Mouse (Mus musculus): ENCODE measurements around the gene Cdkl2. TPM values are rescaled to one million over a fixed set of nuclear protein-coding genes. Genes with fewer than 3 reads are reported as not detected.
A peak's percentile ranks its signal among the peaks of the same experiment; 100 is the strongest.

Gene Cdkl2
- polyA plus RNA-seq, 1 experiment: 3.8 TPM

DNA sequence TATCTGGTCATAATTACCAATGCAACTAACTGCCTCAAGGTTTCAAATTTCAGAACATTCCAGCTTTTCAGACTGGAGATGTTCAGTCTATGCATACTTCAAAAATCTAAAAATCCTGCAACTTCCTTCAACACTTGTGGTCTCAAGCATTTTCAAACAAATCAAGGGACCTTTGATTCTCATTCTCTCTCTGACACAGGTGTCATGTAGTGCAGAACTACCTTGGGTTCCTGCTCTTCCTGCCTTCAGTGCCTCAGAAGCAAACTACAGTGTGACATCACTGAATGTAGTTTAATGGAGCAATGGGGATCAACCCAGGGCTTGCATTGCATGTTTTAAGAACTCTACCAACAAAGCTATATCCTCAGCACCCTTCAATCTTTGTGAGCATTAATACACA, 35.1 kb upstream of the Cdkl2 start:
- Histone ChIP-seq H3K4me3 (replicated peaks; ENCODE audit: extremely low read depth, low read depth, low read length) (no peak overlapping the region), H3K4me1 (ENCODE audit: control insufficient read depth, insufficient read depth, low read length) (peaks cover 10% of the 10 kb centered on the region)
- no peak for DNase-seq
- TF ChIP-seq CTCF (IDR thresholded peaks at IDR 0.05; ENCODE audit: insufficient read depth, low read length) (no peak), POLR2A (IDR thresholded peaks at IDR 0.05; ENCODE audit: borderline replicate concordance, extremely low read depth, low read depth, low read length) (no peak)

GRCm38 (mm10) chr5:92076273-92076672, 32.6 kb upstream of the Cdkl2 start:
- no peak overlapping the region for H3K4me3 ChIP-seq (replicated peaks; ENCODE audit: extremely low read depth, low read depth, low read length)
- peaks cover 3% of the 10 kb centered on the region for H3K4me1 ChIP-seq (ENCODE audit: control insufficient read depth, insufficient read depth, low read length)
- no peak for TF ChIP-seq CTCF (IDR thresholded peaks at IDR 0.05; ENCODE audit: insufficient read depth, low read length)
- no peak for TF ChIP-seq POLR2A (IDR thresholded peaks at IDR 0.05; ENCODE audit: borderline replicate concordance, extremely low read depth, low read depth, low read length)
- 89% methylated on average over 1 of the region's 1 CpGs for WGBS
- no peak for DNase-seq

- H3K4me3 ChIP-seq (replicated peaks; ENCODE audit: extremely low read depth, low read depth, low read length): no peak overlapping the region
- H3K4me1 ChIP-seq (ENCODE audit: control insufficient read depth, insufficient read depth, low read length): no peaks in the 10 kb centered on the region; the same call in none of the 2 replicates
- DNase-seq: no peak
- 88% methylated on average over 14 of the region's 14 CpGs for WGBS
- TF ChIP-seq CTCF (IDR thresholded peaks at IDR 0.05; ENCODE audit: insufficient read depth, low read length) (no peak), POLR2A (IDR thresholded peaks at IDR 0.05; ENCODE audit: borderline replicate concordance, extremely low read depth, low read depth, low read length) (no peak)
These were observed 30.4 kb upstream of the Cdkl2 start for GRCm38 (mm10) chr5:92074061-92074460.

DNA sequence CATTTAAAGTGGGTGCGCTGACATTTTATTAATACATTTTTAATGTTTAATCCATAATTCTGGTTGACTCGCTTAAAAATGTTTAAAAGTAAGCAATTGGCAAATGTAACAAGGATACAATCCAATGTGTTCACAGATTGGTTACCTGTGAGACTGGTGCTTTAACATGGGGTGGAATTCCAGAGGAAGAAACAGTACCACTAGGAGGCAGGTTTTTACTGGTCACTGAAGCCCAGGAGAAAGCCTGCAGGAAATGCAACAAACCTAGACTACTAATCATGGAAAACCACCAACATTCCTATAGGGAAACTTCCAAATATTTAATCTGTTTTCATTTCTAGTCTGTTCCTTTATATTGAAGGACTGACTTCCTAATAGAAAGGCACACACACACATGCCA, 19.5 kb upstream of the Cdkl2 start:
- no peak for DNase-seq

GRCm38 (mm10) chr5:92052866-92053265, 9.2 kb upstream of the Cdkl2 start:
- TF ChIP-seq CTCF (IDR thresholded peaks at IDR 0.05; ENCODE audit: insufficient read depth, low read length): no peak
- TF ChIP-seq POLR2A (IDR thresholded peaks at IDR 0.05; ENCODE audit: borderline replicate concordance, extremely low read depth, low read depth, low read length): no peak
- 76% methylated on average over 6 of the region's 6 CpGs for WGBS
- Histone ChIP-seq H3K4me3 (replicated peaks; ENCODE audit: extremely low read depth, low read depth, low read length) (no peak overlapping the region), H3K4me1 (ENCODE audit: control insufficient read depth, insufficient read depth, low read length) (no peaks in the 10 kb centered on the region)
- DNase-seq: no peak

More for the DNA sequence above, 19.5 kb upstream of the Cdkl2 start:
- no peak for TF ChIP-seq POLR2A (IDR thresholded peaks at IDR 0.05; ENCODE audit: borderline replicate concordance, extremely low read depth, low read depth, low read length)
- TF ChIP-seq CTCF (IDR thresholded peaks at IDR 0.05; ENCODE audit: insufficient read depth, low read length): no peak
- Histone ChIP-seq H3K4me3 (replicated peaks; ENCODE audit: extremely low read depth, low read depth, low read length) (no peak overlapping the region), H3K4me1 (ENCODE audit: control insufficient read depth, insufficient read depth, low read length) (no peaks in the 10 kb centered on the region)
- 97% methylated on average over 2 of the region's 2 CpGs for WGBS

DNA sequence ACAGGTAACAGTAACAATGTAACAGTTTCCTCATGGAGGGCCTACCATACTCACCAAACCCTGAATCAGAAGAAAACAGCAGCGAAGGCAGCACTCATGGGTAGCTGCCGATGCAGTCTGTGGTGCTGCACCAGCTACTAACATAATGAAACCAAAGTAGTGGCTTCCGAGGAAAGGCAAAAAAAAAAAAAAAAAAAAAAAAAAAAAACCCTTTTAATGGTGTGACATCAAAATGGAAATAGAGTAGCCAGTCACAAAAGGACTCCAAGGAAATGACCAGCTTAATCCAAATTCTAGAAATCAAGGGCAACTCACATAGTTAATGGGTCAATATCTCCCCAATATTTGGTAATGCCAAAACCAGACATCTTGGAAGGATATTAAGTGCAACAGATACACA, 6.7 kb upstream of the Cdkl2 start:
- TF ChIP-seq CTCF (IDR thresholded peaks at IDR 0.05; ENCODE audit: insufficient read depth, low read length) (no peak), POLR2A (IDR thresholded peaks at IDR 0.05; ENCODE audit: borderline replicate concordance, extremely low read depth, low read depth, low read length) (no peak)
- DNase-seq: no peak
- WGBS: 74% methylated on average over 3 of the region's 3 CpGs
- H3K4me3 ChIP-seq (replicated peaks; ENCODE audit: extremely low read depth, low read depth, low read length): no peak overlapping the region
- no peaks in the 10 kb centered on the region for H3K4me1 ChIP-seq (ENCODE audit: control insufficient read depth, insufficient read depth, low read length)

GRCm38 (mm10) chr5:92042377-92043348, 1.0 kb downstream of the Cdkl2 start:
- TF ChIP-seq POLR2A (IDR thresholded peaks at IDR 0.05; ENCODE audit: borderline replicate concordance, extremely low read depth, low read depth, low read length) (peak; percentile 27; the same call in 1 of the 2 replicates), CTCF (IDR thresholded peaks at IDR 0.05; ENCODE audit: insufficient read depth, low read length) (no peak)
- peak overlapping the region; percentile 80 for H3K4me3 ChIP-seq (replicated peaks; ENCODE audit: extremely low read depth, low read depth, low read length)
- under 1% methylated on average over 68 of the region's 68 CpGs for WGBS
- peaks cover 2% of the 10 kb centered on the region for H3K4me1 ChIP-seq (ENCODE audit: control insufficient read depth, insufficient read depth, low read length)
- peak; percentile 98 for DNase-seq

GRCm38 (mm10) chr5:92019960-92020359, 23.7 kb downstream of the Cdkl2 start:
- no peak for DNase-seq
- TF ChIP-seq CTCF (IDR thresholded peaks at IDR 0.05; ENCODE audit: insufficient read depth, low read length) (no peak), POLR2A (IDR thresholded peaks at IDR 0.05; ENCODE audit: borderline replicate concordance, extremely low read depth, low read depth, low read length) (no peak)
- 40% methylated on average over 2 of the region's 2 CpGs for WGBS
- H3K4me3 ChIP-seq (replicated peaks; ENCODE audit: extremely low read depth, low read depth, low read length): no peak overlapping the region
- no peaks in the 10 kb centered on the region for H3K4me1 ChIP-seq (ENCODE audit: control insufficient read depth, insufficient read depth, low read length)

DNA sequence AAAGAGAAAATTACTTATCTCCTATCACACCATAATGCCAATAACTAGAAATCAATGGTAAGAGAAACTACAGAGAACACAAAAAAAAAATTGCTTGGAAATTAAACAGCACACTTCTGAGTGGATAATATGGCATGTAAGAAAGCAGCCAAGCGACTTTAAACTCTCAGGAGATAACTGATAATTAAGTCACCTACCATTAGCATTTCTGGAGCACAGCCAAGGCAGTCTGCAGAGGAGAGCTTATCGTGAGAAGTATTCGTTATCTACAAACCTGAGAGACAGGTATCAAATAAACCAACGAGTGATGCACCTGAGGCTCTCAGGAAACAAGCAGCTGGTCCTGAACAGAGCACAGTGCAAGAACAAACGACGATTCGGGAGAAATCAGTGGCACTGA, 31.9 kb downstream of the Cdkl2 start:
- no peak for DNase-seq
- 56% methylated on average over 7 of the region's 7 CpGs for WGBS
- H3K4me1 ChIP-seq (ENCODE audit: control insufficient read depth, insufficient read depth, low read length): no peaks in the 10 kb centered on the region
- H3K4me3 ChIP-seq (replicated peaks; ENCODE audit: extremely low read depth, low read depth, low read length): no peak overlapping the region
- no peak for TF ChIP-seq POLR2A (IDR thresholded peaks at IDR 0.05; ENCODE audit: borderline replicate concordance, extremely low read depth, low read depth, low read length)
- no peak for TF ChIP-seq CTCF (IDR thresholded peaks at IDR 0.05; ENCODE audit: insufficient read depth, low read length)

GRCm38 (mm10) chr5:92009827-92010226, 33.9 kb downstream of the Cdkl2 start:
- no peak for DNase-seq
- Histone ChIP-seq H3K4me3 (replicated peaks; ENCODE audit: extremely low read depth, low read depth, low read length) (no peak overlapping the region), H3K4me1 (ENCODE audit: control insufficient read depth, insufficient read depth, low read length) (no peaks in the 10 kb centered on the region)
- no peak for TF ChIP-seq POLR2A (IDR thresholded peaks at IDR 0.05; ENCODE audit: borderline replicate concordance, extremely low read depth, low read depth, low read length)
- no peak for TF ChIP-seq CTCF (IDR thresholded peaks at IDR 0.05; ENCODE audit: insufficient read depth, low read length)
- 40% methylated on average over 2 of the region's 2 CpGs for WGBS
